Mouse (Mus musculus) layer of hippocampus, adult 18-20 months (tissue): ENCODE measurements around the gene Ppm1d. TPM values are rescaled to one million over a fixed set of nuclear protein-coding genes. Genes with fewer than 3 reads are reported as not detected.

ENCODE experiments used
- total RNA-seq, 2 experiments: library from RNA; stranded (reverse); gene quantifications; 2 replicates each; pipeline ENCODE4 v1.2.3; 2021

Ppm1d gene
- total RNA-seq, 2 experiments from 2014 or later, result 16.2 to 17.0 TPM

Other genes with a start within 250 kb of the Ppm1d start
- gene Usp32, start 171.1 kb upstream of the Ppm1d start, total RNA-seq, result 10 to 100 TPM; 89.1 to 93.3 TPM
- not detected for gene 1700125H20Rik, start 140.8 kb upstream of the Ppm1d start, total RNA-seq
- 10 to 100 TPM; 49.0 to 50.9 TPM for gene Appbp2, start 76.1 kb upstream of the Ppm1d start, total RNA-seq
- 10 to 100 TPM; 70.0 to 78.5 TPM for gene Bcas3, start 41.9 kb downstream of the Ppm1d start, total RNA-seq